Mouse (Mus musculus) lung, adult 2 months (tissue): ENCODE results near the gene Lrrtm4. TPM values are rescaled to one million over a fixed set of nuclear protein-coding genes. Genes with fewer than 3 reads are reported as not detected.

ENCODE experiments used
- DNase-seq: peaks from one replicate; pipeline ENCODE4 v3.0.0; 2022
- H3K4me1 ChIP-seq: fragments of 200-500 bp; 2 replicates; pipeline ENCODE4 v1.6.1; 2011; ENCODE audit warnings: low read length; ENCODE audit not compliant: control insufficient read depth, insufficient read depth
- H3K4me3 ChIP-seq: fragments of 200-500 bp; replicated peaks from 2 replicates; pipeline ENCODE3; 2011; ENCODE audit warnings: low read depth, mild to moderate bottlenecking, control low read depth, low read length; ENCODE audit errors: extremely low read depth
- CTCF ChIP-seq: fragments of 200-500 bp; IDR thresholded peaks from 2 replicates; pipeline ENCODE4 v1.5.1; 2011; ENCODE audit warnings: mild to moderate bottlenecking, low read length, control low read depth; ENCODE audit not compliant: insufficient read depth
- POLR2A ChIP-seq: fragments of 200-500 bp; IDR thresholded peaks from 2 replicates; pipeline ENCODE4 v1.6.1; 2011; ENCODE audit warnings: low read depth, mild to moderate bottlenecking, control low read depth, low read length, borderline replicate concordance; ENCODE audit errors: extremely low read depth
- WGBS: fragments of 180-500 bp; shearing (Covaris S2); methylation state at CpG from one replicate; pipeline ENCODE4 v1.1.7; 2018; 5-methylcytosine and 5-hydroxymethylcytosine counted together
- polyA plus RNA-seq: library from polyadenylated mRNA; depleted of rRNA; stranded (reverse); fragments of >200 nt; gene quantifications from 2 replicates; pipeline ENCODE4 v1.2.3, GENCODE M21; 2012

Lrrtm4 gene
- polyA plus RNA-seq, 1 experiment, result not detected

DNA sequence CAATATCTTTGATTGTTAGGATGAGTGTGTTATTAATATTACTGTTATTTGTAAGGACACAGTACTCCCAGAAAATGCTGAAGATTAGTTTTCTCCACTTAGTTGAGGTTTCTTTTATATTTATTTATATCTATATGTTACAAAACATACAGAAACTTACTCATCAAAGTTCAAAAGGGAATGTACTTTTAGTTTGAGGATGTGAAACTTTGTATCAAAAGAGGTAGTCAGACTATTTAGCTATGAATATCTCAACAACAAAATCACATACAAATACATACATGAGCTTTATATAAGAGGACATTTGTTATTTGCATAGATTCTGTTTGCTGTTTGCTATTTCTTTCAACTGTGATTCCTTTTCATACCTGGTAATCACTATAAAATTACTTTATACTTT, 421.5 kb downstream of the Lrrtm4 start:
- no peak overlapping the region for H3K4me3 ChIP-seq
- no peak for DNase-seq
- TF ChIP-seq CTCF (no peak), POLR2A (no peak)
- no peaks in the 10 kb centered on the region for H3K4me1 ChIP-seq

DNA sequence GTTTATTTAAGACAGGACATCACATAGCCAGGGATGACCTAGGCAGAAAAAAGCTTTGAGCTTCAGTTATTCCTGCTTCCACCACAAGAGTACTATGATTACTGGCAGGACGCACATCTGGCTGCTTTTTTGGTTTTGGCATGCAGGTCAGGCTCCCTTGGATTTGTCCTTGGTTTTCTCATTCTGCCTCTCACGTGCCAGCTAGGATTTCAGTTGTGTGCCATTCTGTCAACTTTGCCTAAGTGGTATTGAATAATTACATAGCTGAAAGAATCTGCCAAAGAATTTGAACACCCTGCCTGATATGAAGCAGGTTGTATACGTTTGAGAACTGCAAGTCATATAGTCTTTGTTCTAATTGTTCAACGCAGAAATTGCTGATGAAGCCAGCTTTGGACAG, 451.9 kb downstream of the Lrrtm4 start:
- WGBS, result 49% methylated on average over 4 of the region's 4 CpGs
- Histone ChIP-seq H3K4me1 (no peaks in the 10 kb centered on the region), H3K4me3 (no peak overlapping the region)
- TF ChIP-seq POLR2A (no peak), CTCF (no peak)
- no peak for DNase-seq

DNA sequence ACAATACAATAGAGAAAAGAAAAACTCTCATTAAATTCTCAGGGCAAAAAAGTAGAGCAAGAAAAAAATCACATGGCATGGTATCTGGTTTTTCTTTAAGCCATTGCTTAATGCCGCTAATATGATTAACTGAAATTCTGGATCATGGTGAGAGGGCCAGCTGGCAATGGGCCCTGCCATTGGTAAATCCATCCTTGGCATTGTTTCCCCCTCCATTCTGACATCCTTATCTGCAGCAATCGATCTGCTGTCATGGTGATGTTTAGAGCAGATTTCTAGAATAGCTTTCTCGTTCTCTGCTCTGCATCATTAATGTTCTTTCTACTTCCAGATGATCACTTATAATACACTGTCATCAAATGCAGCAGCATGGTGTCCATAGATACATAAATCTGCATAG, 457.5 kb downstream of the Lrrtm4 start:
- DNase-seq, result no peak
- TF ChIP-seq CTCF (no peak), POLR2A (no peak)
- 70% methylated on average over 3 of the region's 3 CpGs for WGBS
- Histone ChIP-seq H3K4me1 (no peaks in the 10 kb centered on the region), H3K4me3 (no peak overlapping the region)

DNA sequence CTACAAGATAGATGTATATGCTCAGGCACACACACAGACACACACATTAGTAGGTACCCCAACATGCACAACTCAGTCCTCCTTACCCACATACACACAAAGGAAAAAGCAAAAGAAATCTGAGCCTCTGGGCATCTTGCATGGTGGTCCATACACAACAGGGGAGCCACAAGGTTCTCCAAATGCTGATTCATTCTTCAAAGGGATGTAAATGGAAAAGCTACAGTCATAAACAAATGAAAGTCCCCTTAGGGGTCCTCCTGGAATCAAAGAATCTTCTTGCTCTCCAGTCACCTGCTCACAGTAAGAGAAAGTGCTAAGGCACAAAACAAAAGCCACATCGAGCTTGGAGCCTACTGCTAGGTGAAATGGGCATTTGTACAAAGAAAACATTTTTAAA, 526.3 kb downstream of the Lrrtm4 start:
- no peak for DNase-seq
- 16% methylated on average over 1 of the region's 1 CpGs for WGBS
- Histone ChIP-seq H3K4me1 (no peaks in the 10 kb centered on the region), H3K4me3 (no peak overlapping the region)
- TF ChIP-seq CTCF, result no peak
- TF ChIP-seq POLR2A, result no peak

DNA sequence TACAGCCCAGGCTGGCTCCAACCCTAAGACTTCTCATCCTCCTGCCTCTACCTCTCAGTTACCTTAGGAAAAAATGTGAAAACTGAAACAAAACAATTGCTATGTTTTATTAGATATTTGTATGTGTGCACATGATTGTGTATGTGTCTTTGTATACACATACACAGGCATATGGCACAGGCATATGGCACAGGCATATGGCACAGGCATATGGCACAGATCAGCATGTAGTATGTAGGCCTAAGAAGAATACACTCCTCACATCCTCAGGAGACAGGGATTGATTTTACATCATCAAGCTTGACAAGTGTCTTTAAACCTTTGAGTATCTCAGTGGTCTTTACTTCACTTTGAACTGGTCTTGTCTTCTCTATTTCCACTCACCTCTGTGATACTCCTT, 531.2 kb downstream of the Lrrtm4 start:
- no peak for DNase-seq
- no peak for TF ChIP-seq CTCF
- no peak for TF ChIP-seq POLR2A
- no peaks in the 10 kb centered on the region for H3K4me1 ChIP-seq
- H3K4me3 ChIP-seq, result no peak overlapping the region

DNA sequence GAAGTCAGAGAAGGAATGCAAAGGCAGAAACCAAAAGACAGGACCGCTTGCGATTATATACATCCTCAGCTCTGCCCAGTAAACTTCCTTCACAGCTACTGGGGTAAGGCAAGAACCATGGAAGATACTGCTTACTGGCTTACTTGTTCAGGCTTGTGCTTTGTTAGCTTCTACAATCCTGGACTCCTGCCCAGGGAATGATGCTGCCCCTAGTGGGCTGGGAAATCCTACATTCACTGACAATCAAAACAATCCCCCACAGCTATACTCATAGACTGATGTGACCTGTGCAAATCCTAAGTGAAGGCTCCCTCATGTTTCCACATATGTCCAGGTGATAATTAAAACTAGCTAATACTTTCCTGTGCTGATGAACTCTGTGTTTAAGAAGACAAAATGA, 534.7 kb downstream of the Lrrtm4 start:
- Histone ChIP-seq H3K4me3 (no peak overlapping the region), H3K4me1 (no peaks in the 10 kb centered on the region)
- 95% methylated on average over 2 of the region's 2 CpGs for WGBS
- DNase-seq, result no peak
- TF ChIP-seq CTCF (no peak), POLR2A (no peak)

DNA sequence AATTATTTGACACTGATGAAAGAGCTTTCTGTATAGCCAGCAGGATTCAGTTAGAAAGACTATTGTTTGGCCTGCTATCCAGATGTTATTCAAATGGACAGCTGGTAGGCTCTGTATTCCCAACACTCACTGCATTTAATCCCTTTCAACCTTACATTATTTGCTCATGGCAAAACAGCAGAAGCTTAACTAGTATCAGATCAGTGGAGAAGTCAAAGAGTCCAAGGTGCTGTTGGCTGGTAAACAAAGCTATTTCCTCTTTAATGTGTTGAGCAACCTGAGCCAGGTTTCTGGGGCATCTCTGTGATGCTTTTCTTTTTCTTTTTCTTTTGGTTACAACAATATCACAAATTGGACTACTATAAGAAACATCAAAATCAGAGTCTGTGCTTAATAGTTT, 536.3 kb downstream of the Lrrtm4 start:
- H3K4me1 ChIP-seq, result no peaks in the 10 kb centered on the region
- no peak overlapping the region for H3K4me3 ChIP-seq
- TF ChIP-seq CTCF (no peak), POLR2A (no peak)
- DNase-seq, result no peak

DNA sequence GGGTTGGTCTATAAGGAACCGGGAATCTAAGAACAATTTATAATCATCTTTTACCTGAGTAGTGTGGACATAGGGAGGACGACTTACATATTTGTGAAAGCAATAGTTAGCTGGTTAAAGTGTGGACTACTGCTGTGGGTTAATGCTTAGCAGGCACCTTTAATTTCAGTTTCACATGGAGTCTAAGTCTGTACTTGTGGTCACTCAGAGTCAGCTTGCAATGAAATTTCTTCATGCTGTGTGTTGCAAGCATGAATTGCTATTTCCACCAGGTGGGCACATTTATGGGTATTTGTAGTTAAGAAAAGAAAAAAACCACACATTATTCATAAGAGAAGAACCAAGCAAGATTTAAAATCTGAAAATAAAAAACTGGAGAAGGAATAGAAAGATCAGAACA, 558.5 kb downstream of the Lrrtm4 start:
- H3K4me1 ChIP-seq, result no peaks in the 10 kb centered on the region
- WGBS, result 83% methylated on average over 2 of the region's 2 CpGs
- no peak overlapping the region for H3K4me3 ChIP-seq
- no peak for TF ChIP-seq CTCF
- TF ChIP-seq POLR2A, result no peak
- DNase-seq, result no peak

DNA sequence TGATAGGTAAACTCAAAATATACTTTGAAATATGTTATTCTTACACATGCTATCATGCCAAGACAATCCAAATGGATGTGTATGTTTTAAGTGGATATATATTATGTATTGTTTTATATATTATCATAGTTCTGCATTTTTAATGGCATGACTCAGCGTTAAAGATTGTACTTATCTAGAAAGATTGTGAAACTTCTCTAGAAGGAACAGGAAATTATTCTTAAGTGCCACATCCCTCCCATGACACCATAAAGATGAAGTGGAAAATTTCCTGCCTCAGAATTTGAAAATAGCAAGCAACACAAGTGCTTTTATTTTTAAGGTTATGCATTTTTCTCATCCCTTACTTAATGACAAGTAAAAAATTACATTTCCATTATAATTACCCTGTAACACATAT, 563.5 kb downstream of the Lrrtm4 start:
- no peak overlapping the region for H3K4me3 ChIP-seq
- no peak for DNase-seq
- H3K4me1 ChIP-seq, result no peaks in the 10 kb centered on the region
- no peak for TF ChIP-seq CTCF
- no peak for TF ChIP-seq POLR2A
- WGBS, result 45% methylated on average over 1 of the region's 1 CpGs

DNA sequence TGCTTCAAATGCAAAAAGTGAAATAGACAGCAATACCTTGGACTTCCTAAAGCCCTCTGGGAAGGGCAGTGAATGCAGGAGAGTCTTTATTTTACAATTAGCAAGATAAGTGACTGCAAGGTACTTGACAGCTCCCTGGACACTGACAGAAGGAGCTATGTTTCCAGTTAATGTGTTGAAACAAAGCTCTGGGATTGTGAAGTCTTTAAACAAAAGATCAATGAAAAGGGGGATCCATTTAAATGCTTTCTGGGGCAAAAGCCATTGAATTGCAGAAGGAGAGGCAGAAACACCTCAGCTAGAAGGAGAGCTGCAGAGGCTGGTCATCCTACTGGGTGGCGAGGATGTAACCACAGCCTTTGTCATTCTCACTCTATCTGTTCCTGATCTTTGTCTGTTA, 571.1 kb downstream of the Lrrtm4 start:
- DNase-seq, result no peak
- H3K4me3 ChIP-seq, result no peak overlapping the region
- TF ChIP-seq CTCF (no peak), POLR2A (no peak)
- 58% methylated on average over 1 of the region's 1 CpGs for WGBS
- no peaks in the 10 kb centered on the region for H3K4me1 ChIP-seq

DNA sequence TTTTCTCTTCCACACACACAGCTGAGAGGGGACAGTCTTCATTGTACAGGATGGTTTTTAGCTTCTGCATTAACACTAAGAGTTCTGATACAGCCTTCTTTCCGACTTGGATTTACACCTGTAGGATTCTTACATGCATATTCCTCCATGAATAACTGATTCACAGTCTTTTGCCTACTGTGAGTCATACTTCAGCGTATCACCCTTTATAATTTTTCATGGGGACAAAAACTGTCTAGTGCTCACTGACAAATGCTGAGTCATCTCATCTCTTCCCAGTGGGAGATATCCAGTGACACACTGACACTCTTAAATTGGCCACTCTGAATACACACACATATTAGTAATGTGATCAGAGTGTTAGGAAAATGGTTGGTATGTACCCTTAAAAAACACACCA, 600.8 kb downstream of the Lrrtm4 start:
- 69% methylated on average over 2 of the region's 2 CpGs for WGBS
- Histone ChIP-seq H3K4me1 (no peaks in the 10 kb centered on the region), H3K4me3 (no peak overlapping the region)
- no peak for DNase-seq
- no peak for TF ChIP-seq POLR2A
- TF ChIP-seq CTCF, result no peak
